Mouse (Mus musculus) CH12.LX (cell line): ENCODE measurements around the gene Zfand6. TPM values are rescaled to one million over a fixed set of nuclear protein-coding genes. Genes with fewer than 3 reads are reported as not detected.

Experiments
- DNase-seq: peaks from one replicate; pipeline ENCODE4 v3.0.0-alpha.2; 2013; ENCODE audit errors: extremely low read depth
- H3K27ac ChIP-seq: 2 replicates; pipeline ENCODE4 v1.5.1; 2012; ENCODE audit warnings: low read depth, mild to moderate bottlenecking, control low read depth, moderate library complexity; ENCODE audit not compliant: insufficient read depth
- H3K27me3 ChIP-seq: replicated peaks from 2 replicates; pipeline ENCODE3; 2012; ENCODE audit warnings: inconsistent platforms
- H3K36me3 ChIP-seq, 2 experiments: replicated peaks in 1 of 2; 2 replicates each; pipeline versions ENCODE3 to v1.6.1; 2012; ENCODE audit warnings: inconsistent platforms in 1 of 2, low read length in 1 of 2, mild to moderate bottlenecking in 1 of 2, mixed read lengths in 1 of 2, moderate library complexity in 1 of 2; ENCODE audit not compliant: control insufficient read depth in 1 of 2, insufficient read depth in 1 of 2
- H3K4me1 ChIP-seq, 2 experiments: 2 replicates each; pipeline ENCODE4 v1.6.1; 2012; ENCODE audit warnings: inconsistent platforms in 1 of 2, moderate library complexity in 1 of 2; ENCODE audit not compliant: insufficient read depth in 2 of 2, control insufficient read depth in 1 of 2
- H3K4me2 ChIP-seq: 2 replicates; pipeline ENCODE4 v1.6.1; 2012; ENCODE audit warnings: low read depth, mild to moderate bottlenecking, control low read depth; ENCODE audit not compliant: poor library complexity, insufficient read depth, severe bottlenecking
- H3K4me3 ChIP-seq, 3 experiments: fragments of 150-350 bp in 1 of 3; sonication (generic) in 1 of 3; replicated peaks in 1 of 3; 2 replicates each; pipeline versions ENCODE3 to v1.5.1; 2011 to 2012; ENCODE audit warnings: low read depth in 2 of 3, low read length in 2 of 3, mild to moderate bottlenecking in 2 of 3, moderate library complexity in 2 of 3, control low read depth in 1 of 3, improper control_type of control experiment in 1 of 3, inconsistent platforms in 1 of 3, mixed read lengths in 1 of 3; ENCODE audit not compliant: poor library complexity in 1 of 3
- H3K79me2 ChIP-seq: replicated peaks from 2 replicates; pipeline ENCODE4 v1.6.1; 2012; ENCODE audit warnings: mild to moderate bottlenecking, moderate library complexity; ENCODE audit not compliant: control insufficient read depth, poor library complexity, insufficient read depth, severe bottlenecking; ENCODE audit errors: extremely low read depth
- H3K9ac ChIP-seq: 2 replicates; pipeline ENCODE4 v1.6.1; 2012; ENCODE audit warnings: low read depth, mild to moderate bottlenecking, control low read depth, moderate library complexity; ENCODE audit not compliant: insufficient read depth
- H3K9me3 ChIP-seq: replicated peaks from 2 replicates; pipeline ENCODE3; 2012; ENCODE audit warnings: low read length, inconsistent platforms, mixed read lengths
- BHLHE40 ChIP-seq: IDR thresholded peaks from 2 replicates; pipeline ENCODE4 v1.6.1; 2011; ENCODE audit warnings: mild to moderate bottlenecking, low read depth, low read length, improper control_type of control experiment
- CTCF ChIP-seq, 2 experiments: IDR thresholded peaks in 1 of 2; conservative IDR thresholded peaks in 1 of 2; 2 replicates each; pipeline ENCODE4 v1.5.1; 2011 to 2012; ENCODE audit warnings: low read depth in 2 of 2, low read length in 2 of 2, improper control_type of control experiment in 1 of 2, inconsistent platforms in 1 of 2, mild to moderate bottlenecking in 1 of 2, moderate library complexity in 1 of 2
- HCFC1 ChIP-seq: IDR thresholded peaks from 2 replicates; pipeline ENCODE4 v1.6.1; 2012; ENCODE audit warnings: low read depth, mild to moderate bottlenecking, inconsistent platforms, low read length, improper control_type of control experiment
- JUN ChIP-seq: IDR thresholded peaks from 2 replicates; pipeline ENCODE4 v1.6.1; 2011; ENCODE audit warnings: low read depth, mild to moderate bottlenecking, low read length, improper control_type of control experiment, moderate library complexity; ENCODE audit not compliant: insufficient read depth
- KAT2A ChIP-seq: IDR thresholded peaks from 2 replicates; pipeline ENCODE4 v1.6.1; 2012; ENCODE audit warnings: low read length, improper control_type of control experiment, inconsistent platforms; ENCODE audit not compliant: insufficient replicate concordance
- MAX ChIP-seq: IDR thresholded peaks from 2 replicates; pipeline ENCODE4 v1.6.1; 2011; ENCODE audit warnings: low read length, improper control_type of control experiment
- MEF2A ChIP-seq: IDR thresholded peaks from 2 replicates; pipeline ENCODE4 v1.6.1; 2014; ENCODE audit warnings: low read depth, mild to moderate bottlenecking, inconsistent platforms, low read length, improper control_type of control experiment, borderline replicate concordance
- MXI1 ChIP-seq: IDR thresholded peaks from 2 replicates; pipeline ENCODE4 v1.6.1; 2011; ENCODE audit warnings: mild to moderate bottlenecking, low read depth, low read length, improper control_type of control experiment
- NRF1 ChIP-seq: IDR thresholded peaks from 2 replicates; pipeline ENCODE4 v1.6.1; 2014; ENCODE audit warnings: low read depth, mild to moderate bottlenecking, inconsistent platforms, low read length, improper control_type of control experiment, moderate library complexity
- POLR2A ChIP-seq: IDR thresholded peaks from 2 replicates; pipeline ENCODE4 v1.6.1; 2011; ENCODE audit warnings: low read depth, mild to moderate bottlenecking, improper control_type of control experiment, low read length
- SMC3 ChIP-seq: IDR thresholded peaks from 2 replicates; pipeline ENCODE4 v1.6.1; 2011; ENCODE audit warnings: low read depth, low read length, improper control_type of control experiment
- TBP ChIP-seq: conservative IDR thresholded peaks from 2 replicates; pipeline ENCODE4 v1.6.1; 2011; ENCODE audit warnings: low read depth, low read length, improper control_type of control experiment
- UBTF ChIP-seq: IDR thresholded peaks from 2 replicates; pipeline ENCODE4 v1.6.1; 2012; ENCODE audit warnings: low read depth, mild to moderate bottlenecking, inconsistent platforms, low read length, improper control_type of control experiment, moderate library complexity
- ZNF384 ChIP-seq: IDR thresholded peaks from 2 replicates; pipeline ENCODE4 v1.6.1; 2012; ENCODE audit warnings: low read depth, low read length, improper control_type of control experiment, inconsistent platforms
- dilution Hi-C: fragments of 300-500 bp; cut with MboI; formaldehyde crosslinking; loops from 2 replicates; pipeline ENCODE4 v1.14.3; 2020; ENCODE audit warnings: low sequenced_read_pairs; ENCODE audit not compliant: extremely low pct_unique_long_range_greater_than_20kb, extremely low pct_ligation_motif_present
- in situ Hi-C: fragments of 300-500 bp; cut with MboI; formaldehyde crosslinking; loops from 3 replicates; pipeline ENCODE4 v1.14.3; 2019; ENCODE audit warnings: low sequenced_read_pairs, low pct_ligation_motif_present, low pct_unique_long_range_greater_than_20kb, mixed read lengths
- polyA plus RNA-seq: library from polyadenylated mRNA; unstranded; fragments of >175 nt; gene quantifications from 2 replicates; pipeline ENCODE4 v1.2.1, GENCODE M21; 2012; ENCODE audit warnings: low read depth; ENCODE audit not compliant: insufficient read length
- total RNA-seq, 2 experiments: library from RNA; depleted of rRNA; stranded (reverse); fragments of 300-350 nt in 1 of 2; fragments of >200 nt in 1 of 2; gene quantifications; 2 replicates each; pipeline ENCODE4 v1.2.3; 2012 to 2014

Zfand6 gene
- total and polyA plus RNA-seq, 3 experiments, result 57.5 to 196 (median 78.0) TPM

DNA sequence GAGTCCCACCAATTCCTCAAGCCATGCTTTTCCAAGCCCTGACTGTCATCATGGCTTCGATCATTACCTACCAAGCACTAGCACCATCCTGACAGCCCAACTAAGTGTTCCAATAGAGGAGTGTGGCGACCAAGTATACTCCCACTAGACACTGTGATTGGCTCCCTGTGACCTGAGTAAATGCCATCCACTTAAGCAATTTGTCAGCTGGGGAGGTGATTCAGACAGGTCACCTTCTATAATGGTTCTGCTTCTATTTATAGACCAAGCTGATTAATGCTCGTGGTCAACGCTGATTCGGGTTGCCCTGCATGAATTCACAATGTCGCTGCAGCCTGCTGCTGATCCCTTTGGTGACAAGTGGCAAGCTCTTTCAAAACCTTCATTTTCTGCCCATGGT, 123.6 kb downstream of the Zfand6 start:
- H3K4me3 ChIP-seq, result no peak overlapping the region
- H3K4me2 ChIP-seq, result no peak overlapping the region
- H3K27me3 ChIP-seq, result no peaks in the 10 kb centered on the region
- no peaks in the 10 kb centered on the region for H3K79me2 ChIP-seq
- H3K9me3 ChIP-seq, result no peaks in the 10 kb centered on the region
- TF ChIP-seq SMC3 (no peak), BHLHE40 (no peak), ZNF384 (no peak), HCFC1 (no peak), TBP (no peak), UBTF (no peak), JUN (no peak), POLR2A (no peak), CTCF (conservative IDR thresholded peaks at IDR 0.05 in 1 of 2, IDR thresholded peaks at IDR 0.05 in 1 of 2; ENCODE audit: low read depth in 2 of 2, low read length in 2 of 2) (no peak), NRF1 (no peak)
- DNase-seq, result no peak
- dilution Hi-C loops, result no loop called here
- in situ Hi-C loops, result no loop called here
- H3K9ac ChIP-seq, result no peak overlapping the region
- H3K36me3 ChIP-seq, result no peaks in the 10 kb centered on the region
- H3K27ac ChIP-seq, result no peak overlapping the region
- H3K4me1 ChIP-seq, result peaks cover 0 to 2% of the 10 kb centered on the region in 2 experiments; a peak in 1 of 4 replicates

DNA sequence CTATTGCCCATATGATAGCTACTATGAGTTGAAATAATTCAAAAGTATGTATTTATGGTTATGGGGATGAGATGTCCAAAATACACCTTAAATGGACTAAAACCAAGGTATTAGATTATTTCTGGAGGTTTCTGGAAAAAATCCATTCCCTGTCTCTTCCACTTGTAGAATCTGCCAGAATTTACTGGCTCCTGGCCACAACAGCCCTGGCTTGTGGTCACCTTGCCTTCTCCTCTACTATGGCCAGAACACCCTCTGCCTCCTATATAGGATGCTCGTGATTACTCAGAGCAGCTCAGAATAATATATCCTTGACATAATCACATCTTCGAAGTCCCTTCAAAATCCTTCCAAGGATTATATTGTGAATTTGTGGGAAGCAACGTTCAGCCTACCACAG, 125.5 kb downstream of the Zfand6 start:
- no peak overlapping the region for H3K27ac ChIP-seq
- in situ Hi-C loops, result no loop called here
- no peak overlapping the region for H3K9ac ChIP-seq
- no peak for DNase-seq
- dilution Hi-C loops, result no loop called here
- peaks cover 0 to 2% of the 10 kb centered on the region in 2 experiments; a peak in 1 of 4 replicates for H3K4me1 ChIP-seq
- H3K4me2 ChIP-seq, result no peak overlapping the region
- H3K27me3 ChIP-seq, result no peaks in the 10 kb centered on the region
- no peaks in the 10 kb centered on the region for H3K79me2 ChIP-seq
- H3K4me3 ChIP-seq, result no peak overlapping the region
- no peaks in the 10 kb centered on the region for H3K9me3 ChIP-seq
- no peaks in the 10 kb centered on the region for H3K36me3 ChIP-seq
- TF ChIP-seq UBTF (no peak), MEF2A (no peak), SMC3 (no peak), MXI1 (no peak), MAX (no peak), KAT2A (no peak)

Other genes starting within 250 kb of the Zfand6 start
- under 0.01 and 0.04 TPM in 2 replicates for gene Gm2115, start 161.0 kb downstream of the Zfand6 start, total RNA-seq (2012; rRNA removed)
- gene Gm2115, start 161.0 kb downstream of the Zfand6 start, total RNA-seq (2014; rRNA removed), result not detected in 2 replicates
- 0.14 and 0.15 TPM in 2 replicates for gene Gm2115, start 161.0 kb downstream of the Zfand6 start, polyA plus RNA-seq
- gene Fah, start 83.2 kb downstream of the Zfand6 start, total RNA-seq (2012; rRNA removed), result 167 and 170 TPM in 2 replicates
- 128 and 131 TPM in 2 replicates for gene Fah, start 83.2 kb downstream of the Zfand6 start, total RNA-seq (2014; rRNA removed)
- 184 and 203 TPM in 2 replicates for gene Fah, start 83.2 kb downstream of the Zfand6 start, polyA plus RNA-seq
- gene Olfr291, start 163.6 kb upstream of the Zfand6 start, total RNA-seq (2012; rRNA removed), result not detected in 2 replicates
- gene Olfr291, start 163.6 kb upstream of the Zfand6 start, total RNA-seq (2014; rRNA removed), result not detected in 2 replicates
- not detected in 2 replicates for gene Olfr291, start 163.6 kb upstream of the Zfand6 start, polyA plus RNA-seq